Mouse (Mus musculus) induced T-regulatory cell, adult 2 months (primary cell): ENCODE measurements around the gene Ces1h.
"Not testable (repeated sequence)": the region's sequence is repeated elsewhere in the genome, so short reads cannot be mapped to it uniquely, and the experiment has no call there.

Source experiments
- DNase-seq: peaks from one replicate; pipeline ENCODE4 v3.0.0-alpha.2; 2012; ENCODE audit warnings: low read depth

Gene Ces1h

DNA sequence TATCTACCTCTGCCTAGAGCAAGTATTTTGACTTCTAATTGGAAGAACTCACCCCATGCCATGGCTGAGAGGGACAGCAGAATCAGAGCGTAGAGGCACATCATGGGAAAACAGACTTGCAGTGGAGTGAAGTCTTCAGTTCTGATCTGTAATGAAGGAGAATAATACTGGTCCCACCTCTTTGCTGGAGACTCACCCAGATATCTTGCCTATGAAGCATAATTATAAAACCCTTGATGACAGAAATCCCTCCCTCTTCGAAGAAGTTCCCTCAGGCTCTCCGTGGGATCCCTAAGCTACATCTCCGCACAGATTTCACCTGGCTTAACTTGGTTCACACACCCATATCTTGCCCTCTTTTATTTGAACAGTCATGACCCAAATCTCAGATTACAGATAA is at the start of gene Ces1h:
TSS of gene Ces1h (minus strand) at position 101 of the 400 bp plus-strand sequence.
- DNase-seq = no peak

DNA sequence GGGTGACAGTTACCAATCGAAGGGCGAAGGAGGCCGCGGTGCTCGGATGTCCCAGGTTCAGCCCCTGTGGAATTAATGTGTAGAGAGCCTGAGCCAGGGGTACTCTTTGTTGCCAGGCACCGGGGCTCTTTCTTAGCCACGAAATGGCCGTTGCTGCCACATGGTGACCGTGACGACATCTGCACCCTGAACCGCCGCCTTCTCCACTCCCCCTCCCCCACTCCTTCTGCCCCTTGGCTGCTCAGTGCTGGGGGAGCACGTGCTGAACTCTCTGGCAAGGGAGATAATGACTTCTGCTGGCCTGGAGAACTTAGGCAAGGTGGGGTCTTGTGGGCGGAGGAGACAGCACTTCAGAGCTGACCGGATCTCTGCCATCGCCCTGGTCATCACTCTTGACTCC is 47.7 kb upstream of the Ces1h start:
- DNase-seq = no peak

DNA sequence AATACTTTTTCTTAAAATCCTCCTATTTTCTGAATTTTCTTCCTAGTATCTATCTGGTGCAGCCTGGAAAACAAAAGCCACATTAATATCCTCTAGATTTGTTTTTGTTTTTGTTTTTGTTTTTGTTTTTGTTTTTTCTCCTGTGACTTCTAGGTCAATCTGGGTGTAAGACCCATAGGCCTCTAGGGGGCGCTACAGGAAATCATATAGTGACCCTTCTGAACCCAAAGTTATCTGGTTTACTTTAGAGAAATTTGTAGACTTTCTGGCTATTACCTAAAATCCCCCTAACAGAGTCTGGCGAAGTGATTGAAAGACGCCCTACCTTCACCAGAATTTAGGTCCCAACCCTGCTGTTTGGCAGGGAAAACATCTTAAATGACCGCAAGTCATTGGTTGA is 35.9 kb upstream of the Ces1h start:
- DNase-seq = no peak

DNA sequence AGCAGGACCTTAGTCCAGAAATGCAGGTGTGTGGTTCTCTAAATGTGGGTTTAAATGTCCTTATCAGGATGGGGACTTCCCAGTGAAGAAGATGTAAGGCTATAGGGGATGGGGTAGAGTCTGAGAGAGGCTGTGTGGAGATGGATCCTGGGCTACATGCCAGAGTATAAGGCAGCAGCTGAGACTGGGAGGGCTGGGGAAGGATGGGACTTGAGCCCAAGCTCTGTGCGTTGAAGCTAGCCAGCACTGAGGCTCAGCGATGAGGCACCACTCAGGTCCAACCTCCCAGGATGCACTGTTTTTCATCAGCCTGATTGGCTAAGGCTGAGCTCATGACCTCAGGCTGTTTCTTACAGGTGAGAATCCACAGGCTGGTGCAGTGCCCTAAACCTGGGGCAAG is 29.3 kb upstream of the Ces1h start:
- DNase-seq = no peak

DNA sequence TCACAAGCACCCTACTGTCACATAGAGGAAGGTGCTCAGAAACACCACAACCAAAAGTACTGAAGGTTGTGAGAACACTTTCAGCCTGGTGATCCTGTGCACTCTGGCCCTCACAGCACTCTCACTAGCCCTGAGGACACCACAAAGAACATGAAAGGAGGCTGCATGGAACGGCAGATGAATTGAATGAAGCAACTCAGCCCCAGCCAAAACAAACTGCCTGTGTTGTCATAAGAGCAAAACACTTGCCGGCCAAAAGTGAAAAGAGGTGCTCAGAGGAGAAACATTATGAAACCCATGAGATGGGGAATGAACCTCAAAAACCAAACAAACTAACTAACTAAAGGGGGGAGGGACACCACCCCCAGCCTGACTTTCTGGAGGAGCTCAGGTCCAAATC is 20.2 kb upstream of the Ces1h start:
- no peak for DNase-seq

DNA sequence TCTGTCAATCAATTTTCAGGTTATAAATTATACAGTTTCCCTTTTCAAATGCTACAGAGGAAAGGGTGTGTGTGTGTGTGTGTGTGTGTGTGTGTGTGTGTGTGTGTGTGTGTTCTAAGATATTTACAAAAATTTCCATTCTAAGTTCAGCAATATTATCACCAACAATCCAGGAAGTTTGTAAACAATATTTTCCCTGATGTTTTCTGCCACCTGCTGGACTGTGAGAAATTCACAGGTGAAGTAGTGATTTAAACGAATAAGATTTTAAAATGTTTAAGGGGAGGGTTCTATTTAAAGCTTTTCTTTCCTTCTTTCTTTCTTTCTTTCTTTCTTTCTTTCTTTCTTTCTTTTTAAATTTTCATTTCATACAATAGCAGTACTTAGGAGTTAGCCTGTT is 18.5 kb upstream of the Ces1h start:
- no peak for DNase-seq

DNA sequence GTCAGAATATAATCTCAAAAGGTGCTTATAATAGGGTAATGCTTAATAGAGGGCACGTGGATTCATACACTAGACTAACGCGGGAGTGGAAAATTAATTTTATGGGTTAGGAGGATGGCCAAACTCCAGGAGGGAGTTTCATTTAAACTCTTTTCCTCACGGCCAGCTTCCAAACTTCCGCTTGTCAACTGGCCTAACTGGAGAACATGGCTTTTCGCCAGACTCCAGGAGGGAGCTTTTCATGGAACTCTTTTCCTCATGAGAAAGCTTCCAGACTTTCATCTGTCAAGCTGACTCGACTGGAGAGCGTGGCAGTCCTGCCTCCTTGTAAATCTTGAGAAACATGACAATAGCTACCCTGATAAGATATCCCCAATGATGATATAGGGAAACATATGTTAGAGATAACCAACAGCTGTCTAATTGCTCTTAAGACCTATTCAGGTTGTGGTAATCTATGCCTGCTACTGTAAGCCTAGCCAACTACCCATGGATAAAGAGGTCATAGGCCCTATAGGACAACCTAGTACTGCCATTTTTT is 14.6 kb upstream of the Ces1h start:
- DNase-seq = not testable (repeated sequence)

DNA sequence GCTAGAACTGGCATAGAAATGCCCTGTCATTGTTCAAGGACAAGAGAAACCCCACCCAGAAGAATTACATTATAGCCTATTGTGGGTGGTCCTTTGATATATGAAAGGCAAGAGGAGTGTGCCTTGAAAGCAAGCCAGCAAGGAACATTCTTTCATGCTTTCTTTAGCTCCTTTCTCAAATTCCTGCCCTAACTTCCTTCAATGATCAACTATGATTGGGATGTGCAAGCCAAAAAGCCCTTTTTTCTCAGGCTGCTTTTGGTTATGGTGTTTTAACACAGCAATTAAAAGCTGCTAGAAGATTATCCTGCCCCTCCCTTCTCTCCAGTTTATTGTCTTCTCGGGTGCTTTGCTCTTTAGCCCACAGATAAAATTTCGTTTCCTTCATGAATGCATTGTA is 10.0 kb downstream of the Ces1h start:
- no peak for DNase-seq

DNA sequence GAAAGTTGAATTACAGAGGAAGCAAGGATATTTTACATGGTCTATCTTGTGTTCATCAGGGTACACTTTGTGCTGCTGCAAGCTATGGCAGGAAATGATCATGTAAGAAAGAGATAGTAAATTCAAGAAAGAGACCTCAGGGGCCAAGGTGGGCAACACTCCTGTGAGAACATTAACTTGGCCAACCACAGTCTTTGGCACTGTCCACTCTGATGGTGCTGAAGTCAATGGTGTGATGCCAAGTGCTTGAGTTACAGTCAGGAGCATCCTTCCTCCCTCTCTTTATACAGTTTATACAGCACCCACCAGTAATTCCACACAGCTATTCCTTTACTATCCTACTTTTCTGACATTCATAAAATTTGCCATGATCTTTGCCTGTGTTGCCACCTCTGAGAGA is 19.4 kb downstream of the Ces1h start:
- no peak for DNase-seq

DNA sequence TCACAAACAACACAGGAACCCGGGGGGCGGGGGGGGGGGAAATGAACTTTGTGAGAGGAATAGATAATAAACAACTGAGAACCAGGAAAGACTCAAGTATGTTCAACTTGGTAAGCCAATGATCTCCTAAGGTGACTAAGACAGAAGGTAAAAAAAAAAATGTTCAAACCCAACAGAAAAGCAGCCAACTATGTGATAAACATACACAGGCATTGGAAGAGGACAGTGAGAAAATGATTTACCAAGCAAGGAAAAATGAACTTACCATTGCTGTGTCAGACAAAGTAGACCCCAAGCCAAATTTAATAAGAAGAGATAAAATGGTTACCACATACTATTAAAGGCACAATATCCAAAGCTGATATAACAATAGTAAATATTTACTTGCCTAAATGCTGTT is 40.0 kb downstream of the Ces1h start:
- no peak for DNase-seq

DNA sequence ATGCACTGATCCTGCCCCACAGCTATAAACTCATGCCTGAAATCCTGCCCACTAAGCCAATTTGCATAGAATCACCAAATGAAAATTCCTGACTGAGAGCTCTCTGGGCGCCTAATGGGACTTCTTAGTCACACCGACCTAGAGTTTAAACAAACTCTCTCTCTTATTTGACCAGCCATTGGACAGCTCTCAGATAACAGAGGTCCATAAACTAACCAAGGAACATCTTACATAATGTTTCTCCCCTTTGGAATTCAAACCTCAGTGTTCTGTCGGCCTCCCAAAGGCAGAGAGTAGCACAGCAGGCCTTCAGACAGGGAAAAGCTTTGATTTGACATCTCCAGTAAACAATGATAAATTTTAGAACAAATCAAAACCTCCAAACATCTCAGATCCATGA is 42.3 kb downstream of the Ces1h start, which contains the start of gene Ces1g:
TSS of gene Ces1g (minus strand) at position 102 of the 400 bp plus-strand sequence.
- no peak for DNase-seq

DNA sequence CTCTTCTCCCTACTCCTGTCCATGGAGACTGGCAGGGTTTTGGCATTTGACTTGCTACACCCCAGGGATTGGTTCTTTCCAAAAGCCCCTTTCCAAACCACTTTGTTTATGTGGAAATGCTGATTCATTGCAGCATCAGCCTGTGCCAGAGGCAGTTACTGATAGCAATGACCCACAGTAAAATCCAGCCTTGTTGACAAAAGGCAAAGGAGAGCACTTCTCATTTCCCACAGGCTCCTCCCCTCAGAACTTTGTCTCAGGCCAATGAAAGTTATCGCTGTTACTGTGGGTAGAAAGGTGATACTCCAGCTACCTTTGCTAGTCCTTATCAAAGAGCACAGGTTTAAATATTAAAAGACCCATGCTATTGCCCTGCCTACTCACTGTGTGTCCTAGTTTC is 46.8 kb downstream of the Ces1h start:
- no peak for DNase-seq

DNA sequence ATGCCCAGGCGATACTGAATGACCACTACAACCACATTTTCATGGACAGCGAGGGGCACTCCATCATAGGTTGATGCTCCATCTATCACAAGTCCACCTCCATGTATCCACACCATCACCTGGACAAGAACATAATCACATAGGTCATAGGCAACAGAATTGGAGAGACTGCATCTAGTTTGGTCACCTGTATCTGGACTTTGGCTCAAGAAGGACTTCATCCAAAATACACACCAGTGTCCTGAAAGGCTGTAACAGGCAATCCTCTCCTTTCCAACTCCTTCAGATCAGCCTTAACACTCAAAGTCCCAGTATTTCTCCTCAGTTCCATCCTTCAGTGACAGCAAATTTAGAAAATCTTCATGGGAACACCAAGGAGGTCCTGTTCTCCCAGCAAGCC is 48.4 kb downstream of the Ces1h start:
- no peak for DNase-seq

DNA sequence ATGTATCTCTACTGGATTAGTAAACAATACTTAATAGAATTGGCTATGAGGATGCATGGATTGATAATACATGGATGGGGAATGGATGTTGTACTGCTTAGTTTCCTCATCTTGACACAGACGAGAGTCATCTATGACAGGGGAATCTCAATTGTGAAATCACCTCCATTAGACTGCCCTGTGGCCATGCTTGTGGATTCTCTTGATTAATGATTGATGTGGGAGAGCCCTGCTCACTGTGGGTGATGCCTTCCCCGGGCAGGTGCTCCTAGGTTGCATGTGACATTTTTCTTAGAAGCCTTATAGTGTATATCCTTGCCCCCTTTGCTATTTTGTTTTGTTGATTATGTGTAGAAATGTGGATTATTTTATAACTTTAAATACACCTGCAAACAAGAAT is 54.4 kb downstream of the Ces1h start:
- DNase-seq = no peak

DNA sequence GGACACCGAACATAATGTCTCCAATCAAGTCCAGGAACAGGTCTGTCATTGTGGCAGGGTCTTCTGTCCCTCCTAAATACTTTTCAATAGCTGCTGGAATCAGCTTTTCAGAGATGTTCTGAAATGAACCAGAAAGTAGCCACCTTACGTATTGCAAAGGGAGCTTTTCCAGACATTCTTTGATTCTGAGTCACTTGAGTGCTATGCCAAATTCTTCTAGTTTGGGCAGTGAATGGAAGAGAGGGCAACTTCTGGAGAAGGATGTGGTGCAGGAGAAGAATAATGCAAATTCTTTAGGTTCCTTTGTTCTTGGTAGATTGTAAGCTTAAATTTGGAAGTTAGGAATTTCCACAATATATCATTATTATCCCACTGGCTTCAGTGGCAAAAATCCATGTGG is 62.5 kb downstream of the Ces1h start:
- no peak for DNase-seq

DNA sequence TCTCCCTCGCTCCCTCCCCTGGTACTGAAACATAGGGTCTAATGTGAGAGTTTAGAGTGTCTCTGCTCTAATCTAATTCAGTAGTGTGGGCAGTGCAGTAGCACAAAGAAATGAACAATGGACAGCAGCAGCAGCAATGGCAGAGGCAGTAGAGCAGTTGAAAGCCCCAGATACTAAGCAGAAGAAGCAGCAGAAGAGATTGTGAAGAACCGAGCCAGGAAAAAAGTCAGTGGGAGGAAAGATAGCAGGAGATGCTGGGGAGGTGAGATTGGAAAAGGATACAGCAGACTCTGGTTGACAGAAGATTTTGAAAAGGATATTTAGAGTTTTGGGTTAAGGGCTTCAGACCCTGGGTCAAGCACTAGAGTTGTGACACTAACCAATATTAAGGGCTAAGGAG is 64.0 kb downstream of the Ces1h start:
- no peak for DNase-seq
